Mouse (Mus musculus): ENCODE data around the gene B3gnt7. TPM values are rescaled to one million over a fixed set of nuclear protein-coding genes. Genes with fewer than 3 reads are reported as not detected.

The B3gnt7 gene
- total and polyA plus RNA-seq, 3 experiments, result 0.41 to 0.62 (median 0.57) TPM

- no peak for DNase-seq
- Histone ChIP-seq H3K9ac (ENCODE audit: low read depth, low read length) (no peak overlapping the region), H3K27me3 (ENCODE audit: control insufficient read depth, insufficient read depth, low read length) (no peaks in the 10 kb centered on the region), H3K79me2 (replicated peaks; ENCODE audit: control insufficient read depth, insufficient read depth, low read length) (no peaks in the 10 kb centered on the region), H3K4me1 (ENCODE audit: control insufficient read depth, insufficient read depth, low read length) (no peaks in the 10 kb centered on the region), H3K36me3 (ENCODE audit: control insufficient read depth, insufficient read depth, low read length) (peaks cover 23% of the 10 kb centered on the region), H3K4me3 (no peak overlapping the region), H3K27ac (no peak overlapping the region)
- TF ChIP-seq CTCF (IDR thresholded peaks at IDR 0.05) (no peak), EP300 (IDR thresholded peaks at IDR 0.05; ENCODE audit: insufficient read depth, low read depth, low read length) (no peak), POLR2A (IDR thresholded peaks at IDR 0.05; ENCODE audit: insufficient read depth, low read depth, low read length) (no peak)
- intact Hi-C loops (cut with DNase I), result no loop called here
- 75% methylated on average over 1 of the region's 1 CpGs for WGBS
Observed at GRCm38 (mm10) chr1:86349696-86350095, 47.1 kb downstream of the B3gnt7 start.

DNA sequence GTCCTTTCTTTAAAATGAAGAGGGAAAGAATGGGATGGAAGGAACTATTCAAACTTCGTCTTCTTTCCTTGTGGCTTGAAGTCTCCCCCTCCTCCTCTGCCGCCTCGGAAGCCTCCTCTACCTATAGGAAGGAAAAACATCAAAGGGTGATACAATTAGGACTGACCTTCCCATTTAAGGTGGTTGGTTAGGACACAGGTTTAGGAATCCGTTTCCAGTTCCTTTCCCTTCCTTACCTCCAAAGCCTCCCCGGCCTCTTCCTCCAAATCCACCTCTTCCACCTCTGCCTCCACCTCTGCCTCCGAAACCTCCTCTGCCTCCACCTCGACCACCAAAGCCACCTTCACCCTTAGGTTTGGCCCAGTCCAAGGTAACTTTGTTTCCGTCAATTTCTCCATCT, 47.9 kb downstream of the B3gnt7 start:
- no peak overlapping the region for H3K4me3 ChIP-seq
- no peaks in the 10 kb centered on the region for H3K27me3 ChIP-seq (ENCODE audit: control insufficient read depth, insufficient read depth, low read length)
- no peak for DNase-seq
- H3K36me3 ChIP-seq (ENCODE audit: control insufficient read depth, insufficient read depth, low read length), result peaks cover 28% of the 10 kb centered on the region
- no peaks in the 10 kb centered on the region for H3K79me2 ChIP-seq (replicated peaks; ENCODE audit: control insufficient read depth, insufficient read depth, low read length)
- H3K9ac ChIP-seq (ENCODE audit: low read depth, low read length), result no peak overlapping the region
- H3K4me1 ChIP-seq (ENCODE audit: control insufficient read depth, insufficient read depth, low read length), result no peaks in the 10 kb centered on the region
- intact Hi-C loops (cut with DNase I), result no loop called here
- H3K27ac ChIP-seq, result no peak overlapping the region
- WGBS, result 87% methylated on average over 8 of the region's 8 CpGs
- TF ChIP-seq POLR2A (IDR thresholded peaks at IDR 0.05; ENCODE audit: insufficient read depth, low read depth, low read length) (no peak), CTCF (IDR thresholded peaks at IDR 0.05) (no peak)

DNA sequence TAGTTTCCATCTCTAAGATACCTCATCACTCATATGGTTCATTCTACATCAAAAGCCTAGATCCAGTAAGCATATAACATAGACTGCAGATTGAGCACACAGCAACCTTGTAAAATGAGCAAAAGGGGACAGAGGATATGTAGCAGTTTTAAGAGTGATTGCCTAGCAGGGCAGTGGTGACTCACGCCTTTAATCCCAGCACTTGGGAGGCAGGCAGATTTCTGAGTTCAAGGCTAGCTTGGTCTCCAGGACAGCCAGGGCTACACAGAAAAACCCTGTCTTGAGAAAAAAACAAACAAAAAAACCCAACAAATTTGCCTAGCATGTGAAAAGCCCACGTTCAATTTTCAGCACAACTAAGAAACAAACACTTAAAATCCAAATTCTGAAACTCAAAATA, 51.6 kb downstream of the B3gnt7 start:
- H3K36me3 ChIP-seq (ENCODE audit: control insufficient read depth, insufficient read depth, low read length), result peaks cover 42% of the 10 kb centered on the region
- 86% methylated on average over 2 of the region's 2 CpGs for WGBS

More for the DNA sequence above, 51.6 kb downstream of the B3gnt7 start:
- no peak for DNase-seq
- H3K27me3 ChIP-seq (ENCODE audit: control insufficient read depth, insufficient read depth, low read length), result no peaks in the 10 kb centered on the region
- TF ChIP-seq CTCF (IDR thresholded peaks at IDR 0.05) (no peak), EP300 (IDR thresholded peaks at IDR 0.05; ENCODE audit: insufficient read depth, low read depth, low read length) (no peak), POLR2A (IDR thresholded peaks at IDR 0.05; ENCODE audit: insufficient read depth, low read depth, low read length) (no peak)
- H3K27ac ChIP-seq, result no peak overlapping the region
- no peak overlapping the region for H3K4me3 ChIP-seq
- no peak overlapping the region for H3K9ac ChIP-seq (ENCODE audit: low read depth, low read length)
- peaks cover 2% of the 10 kb centered on the region for H3K4me1 ChIP-seq (ENCODE audit: control insufficient read depth, insufficient read depth, low read length)
- intact Hi-C loops (cut with DNase I), result no loop called here
- H3K79me2 ChIP-seq (replicated peaks; ENCODE audit: control insufficient read depth, insufficient read depth, low read length), result no peaks in the 10 kb centered on the region

Small RNAs within 50 kb of the gene (microRNA-seq; reads per million reads assigned to microRNA genes)
- 17.8 to 35.9 reads per million in 2 experiments for gene mmu-mir-3535

Other genes starting within 250 kb of the B3gnt7 start
- 100 to 1,000 TPM in 1 of 2 experiments, 10 to 100 TPM in 1; 91.6 to 104 TPM for gene Psmd1, start 238.4 kb upstream of the B3gnt7 start, total RNA-seq (2021)
- 65.0 and 102 TPM in 2 replicates for gene Psmd1, start 238.4 kb upstream of the B3gnt7 start, polyA plus RNA-seq (2012; rRNA removed)
- under 1 TPM; 0.50 to 0.61 TPM for gene Htr2b, start 190.9 kb upstream of the B3gnt7 start, total RNA-seq (2021)
- 0.53 and 0.62 TPM in 2 replicates for gene Htr2b, start 190.9 kb upstream of the B3gnt7 start, polyA plus RNA-seq (2012; rRNA removed)
- under 1 TPM in 1 of 2 experiments, not detected in 1; 0.57 TPM for gene Gm21972, start 169.2 kb upstream of the B3gnt7 start, total RNA-seq (2021)
- gene Gm21972, start 169.2 kb upstream of the B3gnt7 start, polyA plus RNA-seq (2012; rRNA removed), result not detected in 2 replicates
- gene Armc9, start 148.1 kb upstream of the B3gnt7 start, total RNA-seq (2021), result 1 to 10 TPM; 3.5 TPM
- 1.6 and 2.4 TPM in 2 replicates for gene Armc9, start 148.1 kb upstream of the B3gnt7 start, polyA plus RNA-seq (2012; rRNA removed)
- 100 to 1,000 TPM in 1 of 2 experiments, 10 to 100 TPM in 1; 95.9 to 120 TPM for gene Ncl, start 56.6 kb downstream of the B3gnt7 start, total RNA-seq (2021)
- 7.2 and 10.3 TPM in 2 replicates for gene Ncl, start 56.6 kb downstream of the B3gnt7 start, polyA plus RNA-seq (2012; rRNA removed)
- gene Nmur1, start 123.4 kb downstream of the B3gnt7 start, total RNA-seq (2021), result not detected
- not detected in 2 replicates for gene Nmur1, start 123.4 kb downstream of the B3gnt7 start, polyA plus RNA-seq (2012; rRNA removed)
- not detected for gene Tex44, start 123.5 kb downstream of the B3gnt7 start, total RNA-seq (2021)
- gene Tex44, start 123.5 kb downstream of the B3gnt7 start, polyA plus RNA-seq (2012; rRNA removed), result 0.12 and 0.18 TPM in 2 replicates
- 100 to 1,000 TPM; 200 to 227 TPM for gene Ptma, start 223.9 kb downstream of the B3gnt7 start, total RNA-seq (2021)
- gene Ptma, start 223.9 kb downstream of the B3gnt7 start, polyA plus RNA-seq (2012; rRNA removed), result 169 and 177 TPM in 2 replicates